Comparison of ENCODE assay signal across 21 mouse cellular contexts in genomic region chr8:99621626-99622025, GRCm38 (mm10).
A peak's percentile ranks its signal among the peaks of the same experiment; 100 is the strongest.
DNase-seq lines count a peak whose midpoint lies in the region; ATAC-seq and TF ChIP-seq lines count a peak whose summit lies in the region.
"Had no signal": no experiment of that assay in that cellular context is flagged by ENCODE, and none has a peak within 500 bp of the region (broad histone marks: within the 10 kb centered on the region; RNA-seq: fewer than 3 reads in every experiment).

No protein-coding gene starts in this region.

- H3K9ac ChIP-seq in limb, embryonic 12.5 days (replicated peaks): no peak overlapping the region
- H3K9ac ChIP-seq in limb, embryonic 13.5 days: no peak overlapping the region
- no peak overlapping the region for H3K9ac ChIP-seq in limb, embryonic 14.5 days (ENCODE audit: low read depth, low read length, severe bottlenecking)

- no peaks in the 10 kb centered on the region for H3K27me3 ChIP-seq in limb, embryonic 12.5 days
- H3K27me3 ChIP-seq in limb, embryonic 10.5 days (ENCODE audit: low read depth, poor library complexity, severe bottlenecking): no peaks in the 10 kb centered on the region
- 0 out of 2 replicates have a peak, but pooled peaks cover 5% of the 10 kb centered on the region for H3K27me3 ChIP-seq in limb, embryonic 13.5 days
- H3K27me3 ChIP-seq in limb, embryonic 14.5 days (ENCODE audit: control insufficient read depth, insufficient read depth, low read length): no peaks in the 10 kb centered on the region
- H3K27me3 ChIP-seq: CH12.LX, Patski had no signal

- no peak for DNase-seq in limb, embryonic 10.5 days (ENCODE audit: low spot score)
- DNase-seq in limb, embryonic 14.5 days (ENCODE audit: low spot score): peak; percentile 28
- DNase-seq in right cerebral cortex, postnatal 14 days: no peak
- no peak for DNase-seq in right cerebral cortex, postnatal 10 days (ENCODE audit: low spot score in 2 of 2)
- DNase-seq: adrenal gland, adult 2 months; adrenal gland, adult 8-10 months; adrenal gland, postnatal 10 days; adrenal gland, postnatal 14 days; adrenal gland, postnatal 25 days; adrenal gland, postnatal 36 days; B cell, adult 2 months; cerebellum, adult 11 months; cerebellum, adult 11-12 months; cerebellum, adult 18-20 months had no signal

- no peak overlapping the region for H3K27ac ChIP-seq in limb, embryonic 12.5 days
- no peak overlapping the region for H3K27ac ChIP-seq in limb, embryonic 10.5 days
- H3K27ac ChIP-seq in limb, embryonic 13.5 days: no peak overlapping the region
- H3K27ac ChIP-seq in limb, embryonic 14.5 days (replicated peaks; ENCODE audit: low read depth, low read length): no peak overlapping the region

- ATAC-seq in limb, embryonic 12.5 days (ENCODE audit: insufficient number of reproducible peaks, insufficient read depth, low FRiP score, low TSS enrichment, low read depth): peak; percentile 66; the same call in 1 of the 2 replicates
- peak; percentile 71; the same call in 1 of the 2 replicates for ATAC-seq in limb, embryonic 13.5 days (ENCODE audit: low FRiP score, low read depth)
- no peak for ATAC-seq in limb, embryonic 14.5 days (ENCODE audit: low FRiP score, low read depth)
- ATAC-seq: activated CD4-positive, CD25-positive, alpha-beta regulatory T cell, adult 4 months; CD4-positive, CD25-positive, alpha-beta regulatory T cell, adult 4 months; Patski had no signal

- H3K4me1 ChIP-seq in limb, embryonic 12.5 days (replicated peaks): no peaks in the 10 kb centered on the region
- no peaks in the 10 kb centered on the region for H3K4me1 ChIP-seq in limb, embryonic 10.5 days
- H3K4me1 ChIP-seq in limb, embryonic 13.5 days: no peaks in the 10 kb centered on the region
- H3K4me1 ChIP-seq in limb, embryonic 14.5 days (ENCODE audit: control insufficient read depth, insufficient read depth, low read length): no peaks in the 10 kb centered on the region; the same call in 1 of the 2 replicates

- no peak overlapping the region for H3K4me3 ChIP-seq in limb, embryonic 12.5 days (replicated peaks)
- no peak overlapping the region for H3K4me3 ChIP-seq in limb, embryonic 10.5 days
- H3K4me3 ChIP-seq in limb, embryonic 13.5 days: no peak overlapping the region
- no peak overlapping the region for H3K4me3 ChIP-seq in limb, embryonic 14.5 days (replicated peaks; ENCODE audit: low read length)

- no peaks in the 10 kb centered on the region for H3K9me3 ChIP-seq in limb, embryonic 12.5 days
- no peaks in the 10 kb centered on the region for H3K9me3 ChIP-seq in limb, embryonic 10.5 days (replicated peaks)
- no peaks in the 10 kb centered on the region for H3K9me3 ChIP-seq in limb, embryonic 13.5 days
- H3K9me3 ChIP-seq in limb, embryonic 14.5 days (ENCODE audit: control insufficient read depth, low read length): no peaks in the 10 kb centered on the region

- H3K4me2 ChIP-seq in limb, embryonic 12.5 days: no peak overlapping the region
- H3K4me2 ChIP-seq in limb, embryonic 13.5 days (replicated peaks): no peak overlapping the region
- no peak overlapping the region for H3K4me2 ChIP-seq in limb, embryonic 14.5 days (replicated peaks; ENCODE audit: low read depth, low read length, severe bottlenecking)

- TF ChIP-seq POLR2A in limb, embryonic 14.5 days (IDR thresholded peaks at IDR 0.05; ENCODE audit: borderline replicate concordance, extremely low read depth, insufficient read depth, insufficient read length): no peak

- H3K36me3 ChIP-seq in limb, embryonic 12.5 days: no peaks in the 10 kb centered on the region
- H3K36me3 ChIP-seq in limb, embryonic 10.5 days: no peaks in the 10 kb centered on the region
- H3K36me3 ChIP-seq in limb, embryonic 13.5 days: no peaks in the 10 kb centered on the region
- H3K36me3 ChIP-seq in limb, embryonic 14.5 days (ENCODE audit: control insufficient read depth, insufficient read depth, low read length): no peaks in the 10 kb centered on the region
- H3K36me3 ChIP-seq: G1E had no signal

- 29% methylated on average over 2 of the region's 2 CpGs for WGBS in limb, embryonic 12.5 days
- 50% methylated on average over 2 of the region's 2 CpGs for WGBS in limb, embryonic 10.5 days
- WGBS in limb, embryonic 13.5 days: 22% methylated on average over 2 of the region's 2 CpGs
- WGBS in limb, embryonic 14.5 days: 26% methylated on average over 2 of the region's 2 CpGs
